Mouse (Mus musculus) neural tube, embryonic 10.5 days (tissue): ENCODE results near the gene Lrig2.

Experiments
- DNase-seq: peaks from one replicate; pipeline ENCODE4 v3.0.0-alpha.2; 2017; ENCODE audit warnings: low spot score; ENCODE audit errors: extremely low spot score

The Lrig2 gene

DNA sequence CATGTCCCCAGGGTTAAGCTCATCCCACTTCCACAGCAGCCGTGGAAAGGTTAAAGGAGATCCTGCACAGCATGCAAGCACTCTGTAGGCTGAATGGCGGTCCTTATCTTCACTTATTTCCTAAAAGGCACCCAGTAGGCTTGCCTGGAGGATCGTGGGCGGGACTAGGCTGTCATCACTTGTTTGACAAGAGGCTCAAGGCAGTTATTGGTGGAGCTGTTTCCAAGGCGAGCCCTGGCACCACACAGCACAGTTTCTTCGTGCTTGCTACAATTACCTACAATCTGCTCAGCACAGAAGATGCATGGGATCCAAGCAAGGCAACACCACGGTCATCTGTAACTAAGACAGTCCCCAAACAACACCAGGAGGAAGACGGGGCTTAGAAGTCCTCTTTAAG is 137.8 kb downstream of the Lrig2 start:
- no peak for DNase-seq

DNA sequence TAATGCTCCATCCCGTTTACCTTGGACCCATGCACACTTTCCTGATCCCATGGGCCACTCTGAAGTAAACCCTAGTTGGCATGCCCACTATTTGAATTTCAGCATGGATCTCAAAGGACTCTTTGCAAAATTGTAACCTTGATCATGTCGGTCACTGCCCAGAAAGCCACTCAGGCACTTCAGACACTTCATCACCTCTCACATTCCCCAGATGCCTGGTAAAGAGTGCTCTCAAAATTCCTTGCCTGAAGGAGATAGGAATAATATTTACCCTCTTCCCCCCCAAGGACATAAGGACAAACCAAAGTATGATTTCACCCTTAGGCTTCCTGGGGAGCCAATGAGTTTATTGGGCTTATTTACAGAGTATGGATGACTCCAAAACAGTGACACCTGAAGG is 139.3 kb downstream of the Lrig2 start:
- no peak for DNase-seq

DNA sequence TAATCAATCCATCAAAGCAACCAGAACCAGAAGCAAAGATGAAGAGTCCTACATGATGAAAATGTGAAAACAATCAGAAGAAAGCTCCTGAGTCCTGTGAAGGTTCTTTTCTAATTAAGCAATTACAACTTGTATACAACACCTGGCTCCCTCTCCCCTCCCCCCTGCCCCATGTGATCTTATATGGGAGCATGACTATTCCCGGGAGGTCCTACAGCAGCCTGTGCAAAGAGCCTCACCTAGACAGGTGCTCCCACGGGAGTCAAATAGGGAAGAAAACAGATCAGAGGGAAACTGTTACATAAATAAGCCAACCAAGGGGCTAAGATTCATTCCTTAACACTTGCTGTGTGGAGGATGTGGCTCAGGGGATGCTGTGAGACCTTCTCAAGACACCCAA is 143.8 kb downstream of the Lrig2 start:
- DNase-seq = no peak

DNA sequence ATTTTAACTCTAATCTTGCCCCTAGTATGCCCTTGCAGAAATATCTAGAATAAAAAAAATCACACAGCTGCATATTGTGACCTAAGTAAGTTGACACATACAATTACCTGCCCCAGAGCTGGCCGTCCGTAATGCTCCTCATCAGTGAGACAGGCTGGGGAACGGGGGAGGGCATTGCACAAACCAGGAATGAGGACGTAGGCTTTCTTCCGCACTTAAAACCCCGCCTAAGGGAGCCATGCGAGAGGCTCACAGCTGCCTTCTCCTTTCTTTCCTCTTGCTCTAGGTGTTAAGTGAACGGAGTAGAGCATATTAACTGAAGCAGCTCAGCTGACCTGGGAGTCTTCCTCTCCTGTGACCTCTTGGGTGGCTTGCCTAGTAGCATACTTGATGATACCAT is 149.9 kb downstream of the Lrig2 start:
- no peak for DNase-seq

DNA sequence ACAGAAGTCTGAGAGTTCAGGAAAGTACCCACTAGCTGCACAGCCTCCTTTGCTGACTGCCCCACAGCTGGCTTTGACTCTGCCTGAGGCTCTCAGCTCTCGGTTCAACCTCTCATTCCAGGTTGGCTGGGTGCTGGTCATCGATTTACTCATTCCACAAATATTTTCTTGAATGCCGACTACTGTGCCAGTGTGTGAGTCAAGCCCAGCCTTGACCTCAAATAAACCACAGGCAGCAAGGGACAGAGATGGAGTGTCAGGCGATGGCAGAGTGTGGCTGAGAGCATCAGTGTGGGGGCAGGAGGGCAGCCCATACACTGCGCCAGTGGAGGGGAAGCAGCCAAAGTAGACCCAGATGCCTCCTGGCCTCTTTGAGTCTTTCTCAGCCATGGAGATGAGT is 151.4 kb downstream of the Lrig2 start:
- no peak for DNase-seq

DNA sequence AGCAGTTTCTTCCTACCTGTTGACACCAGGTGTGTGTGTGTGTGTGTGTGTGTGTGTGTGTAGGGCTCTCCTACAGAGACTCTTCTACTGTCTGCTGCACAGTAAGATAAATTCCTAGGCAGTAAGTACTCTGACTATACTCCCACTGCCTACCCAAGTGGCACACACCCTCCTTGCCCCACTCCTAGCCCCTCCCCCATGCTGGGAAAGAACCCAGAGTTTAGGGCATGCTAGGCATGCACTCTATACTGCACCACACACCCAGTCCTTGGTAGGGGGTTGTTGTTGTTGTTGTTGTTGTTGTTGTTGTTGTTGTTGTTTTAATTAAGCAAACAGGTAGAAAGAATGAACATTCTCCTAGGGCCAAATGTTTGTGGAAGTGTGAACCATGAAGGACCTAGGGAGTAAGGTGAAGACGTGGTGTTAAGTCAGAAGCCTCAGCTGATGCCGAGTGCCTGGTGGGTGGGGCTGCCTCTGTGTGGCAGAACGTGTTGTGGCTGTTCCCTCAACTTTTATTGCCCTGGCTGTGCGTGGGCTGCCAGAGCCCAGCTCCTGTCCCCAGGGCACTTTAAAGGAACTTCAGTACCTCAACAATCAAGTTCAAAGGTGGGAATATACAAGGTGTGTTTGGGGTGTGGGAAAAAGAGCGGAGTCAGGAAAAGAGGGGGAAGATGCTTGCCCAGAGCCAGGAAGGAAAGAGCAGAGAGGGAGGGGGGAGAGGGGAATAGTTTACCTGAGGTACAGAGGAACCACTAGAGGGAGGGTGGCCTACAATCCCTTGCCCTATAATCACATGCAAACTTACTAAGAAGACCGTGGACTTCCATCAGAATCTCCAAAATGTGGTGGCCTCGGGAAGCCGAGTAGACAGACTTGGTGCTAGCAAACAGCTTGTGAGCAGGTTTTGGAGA is 152.2 kb downstream of the Lrig2 start:
- no peak for DNase-seq

- no peak for DNase-seq
These were observed 153.0 kb downstream of the Lrig2 start for GRCm38 (mm10) chr3:104358747-104359146.

- no peak for DNase-seq
These were observed 155.6 kb downstream of the Lrig2 start for GRCm38 (mm10) chr3:104356106-104356505.

GRCm38 (mm10) chr3:104353884-104354283 is 157.8 kb downstream of the Lrig2 start:
- DNase-seq = no peak

DNA sequence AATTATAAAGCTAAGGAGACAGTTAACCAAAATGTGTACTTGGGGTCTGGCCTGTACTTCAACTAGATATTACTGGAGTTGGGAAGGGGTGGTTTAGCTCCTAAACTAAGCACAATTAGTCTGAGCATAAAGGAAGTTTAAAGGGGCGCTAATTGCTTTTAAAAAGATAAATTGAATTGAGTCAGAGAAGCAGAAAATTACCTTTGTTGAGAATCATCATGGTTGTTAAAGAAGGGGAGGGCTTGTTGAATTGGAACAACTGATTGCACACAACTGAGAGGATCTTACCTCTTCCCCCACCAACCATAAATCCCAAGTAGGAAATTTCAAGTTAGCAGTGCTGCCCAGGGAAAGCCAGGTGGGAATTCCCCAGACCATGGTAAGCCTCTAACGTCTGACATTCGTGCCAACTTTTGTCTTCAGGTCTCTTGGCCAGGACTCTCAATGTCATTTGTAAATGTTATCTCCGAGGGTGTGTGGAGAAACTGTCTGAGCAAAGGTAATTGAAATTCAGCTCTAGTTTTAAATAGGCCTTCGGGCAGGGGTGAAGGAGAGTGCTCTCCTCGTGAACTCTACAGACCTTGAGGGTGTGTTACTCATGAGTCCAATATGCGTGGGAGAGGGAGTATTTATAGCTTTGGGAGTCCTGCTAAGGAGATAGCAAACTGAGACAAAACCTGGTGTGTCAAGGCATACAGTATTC is 159.2 kb downstream of the Lrig2 start:
- DNase-seq = no peak

DNA sequence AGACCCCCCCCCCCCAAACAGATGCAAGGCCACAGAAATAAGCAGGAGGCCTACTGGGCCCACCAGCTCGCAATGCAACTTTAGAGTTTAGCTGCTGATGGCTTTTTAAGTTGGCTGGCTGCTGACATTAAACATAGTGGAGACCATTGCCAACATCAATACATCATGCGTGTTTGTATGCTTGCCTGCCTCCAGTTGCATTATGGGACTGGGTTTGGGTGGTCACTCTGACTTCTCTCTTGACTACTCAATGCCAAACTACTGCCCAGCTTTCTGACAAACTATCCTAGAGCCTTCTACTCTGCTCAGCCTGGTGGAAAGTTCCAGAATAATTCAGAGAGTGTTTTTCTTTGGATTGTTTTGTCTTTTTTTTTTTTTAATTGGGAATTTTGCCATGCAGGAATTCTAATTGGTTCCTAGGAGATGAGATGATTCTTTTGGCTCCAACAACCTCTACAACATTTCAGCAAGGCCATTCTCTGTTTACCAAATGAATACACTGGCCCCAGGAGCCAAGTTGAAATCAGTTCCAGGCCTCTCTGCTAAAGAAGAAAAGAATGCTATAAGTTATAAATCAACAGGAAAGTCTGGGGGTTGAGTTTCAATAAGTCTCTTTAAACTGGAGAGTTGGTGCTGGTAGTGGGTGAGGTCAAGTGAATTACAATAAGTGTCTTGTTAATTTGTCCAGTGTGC is 161.3 kb downstream of the Lrig2 start:
- DNase-seq = no peak

- no peak for DNase-seq
These were observed 161.9 kb downstream of the Lrig2 start for GRCm38 (mm10) chr3:104349847-104350228.

DNA sequence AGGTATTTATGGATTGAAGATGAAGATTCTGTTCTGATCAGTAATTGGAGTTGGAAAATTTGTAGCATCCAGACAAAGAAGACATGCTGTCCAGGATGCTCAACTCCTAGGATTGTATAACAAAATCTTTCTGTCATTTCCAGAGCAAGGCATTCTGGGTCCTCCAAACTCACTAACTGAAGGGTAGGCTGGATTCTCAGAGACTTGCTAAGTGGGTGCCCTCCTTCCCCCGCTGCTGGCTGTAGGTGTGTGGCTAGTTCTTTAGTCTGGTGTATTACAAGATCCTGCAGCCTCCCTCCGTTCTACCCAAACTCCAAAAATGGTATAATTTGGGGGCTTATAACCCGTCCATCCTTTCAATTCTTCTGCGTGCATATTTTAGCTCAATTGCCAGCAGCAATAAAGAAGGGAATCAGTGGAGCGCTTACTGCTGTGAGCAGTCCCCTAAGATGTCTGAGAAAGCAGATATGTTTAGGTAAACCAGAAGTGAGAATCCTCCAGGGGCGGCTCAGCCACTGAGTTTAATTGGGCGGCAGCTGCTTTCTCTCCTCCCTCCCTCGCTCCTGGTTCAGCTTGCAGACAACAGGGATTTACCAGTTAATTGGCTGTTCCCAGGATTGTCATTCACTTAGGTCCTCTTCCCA is 162.4 kb downstream of the Lrig2 start:
- DNase-seq = no peak
